Mouse (Mus musculus) thymus, postnatal 36 days (tissue): ENCODE data around the gene 1700003E16Rik.
"Not testable (repeated sequence)": the region's sequence is repeated elsewhere in the genome, so short reads cannot be mapped to it uniquely, and the experiment has no call there.

Source experiments
- DNase-seq, 2 experiments: peaks; one replicate each; pipeline ENCODE4 v3.0.0; 2022; ENCODE audit warnings: mixed read lengths in 2 of 2

Gene 1700003E16Rik

DNA sequence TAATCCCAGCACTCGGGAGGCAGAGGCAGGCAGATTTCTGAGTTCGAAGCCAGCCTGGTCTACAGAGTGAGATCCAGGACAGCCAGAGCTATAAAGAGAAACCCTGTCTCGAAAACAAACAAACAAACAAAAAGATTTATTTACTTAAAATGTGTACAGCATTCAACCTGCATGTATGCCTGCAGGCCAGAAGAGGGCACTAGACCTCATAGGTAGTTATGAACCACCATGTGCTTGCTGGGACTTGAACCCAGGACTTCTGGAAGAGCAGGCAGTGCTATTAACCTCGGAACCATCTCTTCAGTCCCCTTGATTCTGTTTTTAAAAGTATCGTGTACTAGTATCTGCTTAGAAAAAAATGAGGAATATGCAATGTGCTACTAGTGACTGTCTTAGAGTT lies 28.8 kb upstream of the 1700003E16Rik start:
- DNase-seq: no peak

DNA sequence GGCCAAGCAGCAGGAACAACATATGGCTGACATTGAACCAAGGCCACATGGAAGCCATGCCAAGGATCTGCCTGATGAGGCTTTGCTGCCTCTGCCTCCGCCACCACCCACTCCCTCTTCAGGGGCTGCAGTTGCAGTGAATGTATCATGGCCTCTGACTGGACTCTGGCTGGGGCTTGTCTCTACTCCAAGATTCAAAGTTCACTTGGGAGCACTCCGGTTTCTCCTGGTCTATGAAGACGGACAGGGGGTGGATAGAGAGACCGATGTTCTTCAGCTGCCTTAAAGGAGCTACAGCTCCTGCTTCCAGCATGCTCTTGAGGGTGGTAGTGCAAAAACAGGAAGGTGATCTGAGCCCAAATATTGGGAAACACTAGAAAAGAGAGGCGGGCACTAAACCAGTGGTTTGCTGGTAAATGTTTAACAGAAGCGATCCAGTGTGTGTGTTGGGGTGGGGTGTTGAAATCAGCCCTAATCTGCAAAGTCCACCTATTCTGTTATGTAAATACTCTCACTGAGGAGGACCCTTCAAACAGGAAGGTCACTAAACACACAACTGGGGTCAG lies 24.7 kb upstream of the 1700003E16Rik start:
- no peak for DNase-seq

DNA sequence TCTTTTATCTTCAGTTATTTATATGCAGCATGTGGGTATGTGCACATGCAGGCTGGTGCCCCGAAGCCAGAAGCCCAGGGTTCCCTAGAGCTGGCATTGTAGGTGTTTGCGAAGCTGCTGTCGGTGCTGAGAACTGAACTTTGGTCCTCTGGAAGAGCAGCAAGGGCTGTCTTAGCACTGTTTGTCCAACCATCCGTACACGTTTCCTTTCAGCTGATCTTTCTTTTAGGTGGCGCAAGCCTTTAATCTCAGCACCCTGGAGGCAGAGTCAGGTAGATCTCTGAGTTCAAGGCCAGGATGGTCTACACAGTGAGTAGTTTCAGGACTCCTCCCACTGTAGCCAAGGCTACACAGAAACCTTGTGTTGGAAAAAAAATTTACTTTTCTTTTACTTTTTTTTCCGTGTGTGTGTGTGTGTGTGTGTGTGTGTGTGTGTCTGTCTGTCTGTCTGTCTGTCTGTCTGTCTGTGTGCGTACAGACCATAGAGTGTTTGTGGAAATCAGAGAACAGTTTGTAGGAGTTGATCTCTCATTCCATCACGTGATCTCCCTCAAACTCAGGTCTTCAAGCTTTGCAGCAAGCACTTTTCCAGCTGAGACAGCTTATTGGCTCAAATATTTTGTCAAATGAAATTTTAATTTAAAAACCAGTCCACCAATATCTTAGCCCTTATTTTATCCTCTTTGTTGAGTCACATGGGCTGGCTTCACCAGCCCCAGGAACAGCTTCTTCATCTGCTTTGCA lies 23.9 kb upstream of the 1700003E16Rik start:
- DNase-seq: no peak

DNA sequence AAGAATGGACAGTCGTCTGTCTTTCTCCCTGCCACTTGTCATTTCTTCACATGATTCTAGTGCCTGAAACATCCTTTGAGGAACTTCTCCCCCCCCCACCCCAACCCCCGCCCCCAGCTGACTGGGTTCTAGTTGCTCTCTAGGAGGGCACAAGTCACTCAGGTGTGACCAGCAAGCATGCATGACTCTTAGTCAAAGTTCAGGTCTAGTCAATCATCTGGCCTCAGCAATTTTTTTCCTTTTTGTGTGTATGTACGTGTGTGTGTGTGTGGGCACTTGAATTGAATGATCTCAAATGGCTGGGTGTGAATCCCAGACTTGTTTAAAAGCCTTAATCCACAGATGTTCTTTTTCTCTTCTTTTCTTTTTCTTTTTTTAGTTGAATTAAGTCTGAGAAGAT lies 22.0 kb upstream of the 1700003E16Rik start:
- DNase-seq: no peak

DNA sequence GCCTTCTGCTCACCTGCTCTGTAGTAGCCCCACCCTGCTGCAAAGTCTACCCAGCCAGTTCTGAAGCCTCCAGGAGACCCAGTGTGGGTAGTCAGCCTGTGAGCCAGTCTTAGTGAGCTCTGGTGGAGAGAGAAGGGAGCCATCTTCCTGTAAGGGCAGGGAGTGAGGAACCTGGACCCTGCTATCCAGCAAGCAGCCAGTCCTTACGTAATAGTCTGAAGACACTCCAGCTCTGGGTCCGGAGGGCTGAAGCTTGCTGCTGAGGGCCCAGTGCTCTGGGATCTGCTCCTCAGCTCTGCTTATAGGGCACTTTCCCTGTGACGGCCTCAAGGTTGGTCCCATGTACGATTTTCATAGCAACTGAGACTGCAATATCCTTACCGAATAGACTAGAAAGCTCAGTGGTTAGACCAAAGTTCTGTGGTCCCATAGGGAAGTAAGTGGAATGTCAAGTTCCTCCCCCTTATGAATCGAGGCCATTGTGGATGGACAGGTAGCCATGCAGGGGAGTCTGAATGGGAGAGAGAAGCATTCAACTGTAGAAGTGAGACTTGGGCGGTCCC lies 21.2 kb upstream of the 1700003E16Rik start, which contains the start of gene Rtkn:
Rtkn (plus strand) TSS at position 513 of the 563 bp plus-strand sequence.
- no peak for DNase-seq

DNA sequence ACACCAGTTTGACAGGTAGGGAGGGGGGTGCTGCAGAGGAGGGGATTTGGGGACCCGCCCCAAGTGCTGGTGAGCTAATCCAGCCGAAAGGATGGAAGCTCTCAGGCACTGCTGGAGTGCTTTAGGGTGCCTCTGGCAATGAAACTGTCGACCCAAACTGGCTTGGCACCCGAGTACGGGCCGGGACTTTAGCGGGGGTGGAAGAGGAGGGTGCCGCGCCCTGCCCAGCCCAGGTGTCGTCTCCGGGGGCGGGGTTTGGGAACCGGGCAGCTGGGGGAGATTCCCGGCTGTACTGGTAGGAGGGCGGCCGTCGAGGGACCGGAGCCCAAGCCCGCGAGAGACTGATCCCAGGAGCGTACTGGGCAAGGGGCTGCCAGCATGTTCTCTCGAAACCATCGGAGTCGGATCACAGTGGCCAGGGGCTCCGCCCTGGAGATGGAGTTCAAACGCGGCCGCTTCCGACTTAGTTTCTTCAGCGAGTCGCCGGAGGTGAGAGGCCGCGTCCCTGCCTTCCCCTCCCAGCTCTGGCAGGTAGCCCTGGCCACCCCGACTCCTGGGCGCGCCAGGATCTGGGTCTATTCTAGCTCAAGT lies 20.5 kb upstream of the 1700003E16Rik start:
- DNase-seq: peak in 1 of 2 experiments; percentile 26

DNA sequence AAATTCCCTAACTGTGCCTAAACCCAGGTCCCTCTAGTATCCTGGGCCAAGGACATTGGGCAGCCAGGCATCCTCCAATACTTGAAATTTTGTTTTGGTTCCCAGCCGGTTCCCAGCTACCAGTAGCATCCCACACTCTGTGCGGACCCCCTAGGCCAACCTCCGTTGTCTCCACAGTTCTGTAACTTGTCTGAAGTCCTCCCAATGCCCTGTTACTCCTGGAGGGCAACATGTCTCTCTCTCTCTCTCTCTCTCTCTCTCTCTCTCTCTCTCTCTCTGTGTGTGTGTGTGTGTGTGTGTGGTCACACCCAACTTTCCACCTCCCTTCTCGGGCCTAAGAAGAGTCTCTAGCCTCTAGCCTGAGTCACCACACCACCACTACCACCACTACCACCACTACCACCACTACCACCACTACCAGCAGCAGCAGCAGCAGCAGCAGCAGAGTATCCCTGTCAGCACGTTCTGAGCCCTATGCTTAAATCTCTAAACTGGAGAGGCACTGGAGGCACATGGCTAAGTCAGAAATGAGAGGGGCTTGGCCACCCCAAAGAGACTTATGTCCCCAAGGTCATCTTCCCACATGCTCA lies 19.8 kb upstream of the 1700003E16Rik start:
- no peak for DNase-seq

DNA sequence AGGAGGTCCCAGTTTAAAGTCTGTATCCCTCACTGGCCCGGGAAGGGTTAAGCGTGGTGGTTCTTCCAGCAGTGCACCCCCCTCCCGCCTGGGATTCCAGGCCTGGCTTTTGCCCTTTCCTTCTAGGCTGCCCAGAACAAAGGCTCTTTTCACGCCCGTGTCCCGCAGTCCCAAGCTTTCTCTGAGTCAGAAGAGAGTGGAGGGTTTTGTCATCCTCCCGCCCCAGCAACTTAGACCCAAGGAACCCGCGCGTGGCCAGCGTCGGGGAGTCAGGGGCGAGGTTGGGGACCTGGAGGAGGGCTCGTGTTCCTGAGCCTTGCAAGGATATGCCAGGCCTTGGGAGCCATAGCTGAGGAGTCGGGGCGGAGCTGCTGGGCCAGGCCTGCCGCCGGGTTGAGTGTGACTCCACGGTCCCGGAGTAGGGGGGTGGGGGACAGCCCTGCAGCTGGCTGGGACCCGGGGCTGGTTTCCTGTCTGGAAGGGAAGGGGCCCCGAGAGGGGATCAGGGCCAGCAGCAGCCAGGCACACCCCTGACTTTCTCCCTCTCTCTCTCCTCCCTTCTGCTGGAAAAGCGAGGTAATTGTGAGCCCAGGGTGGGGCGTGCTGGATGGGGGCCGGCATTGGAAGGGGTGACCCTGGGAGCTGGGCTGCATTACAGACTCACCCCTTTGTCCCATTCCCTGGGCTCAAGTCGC lies 19.2 kb upstream of the 1700003E16Rik start:
- peak; percentile 49 to 74 for DNase-seq

DNA sequence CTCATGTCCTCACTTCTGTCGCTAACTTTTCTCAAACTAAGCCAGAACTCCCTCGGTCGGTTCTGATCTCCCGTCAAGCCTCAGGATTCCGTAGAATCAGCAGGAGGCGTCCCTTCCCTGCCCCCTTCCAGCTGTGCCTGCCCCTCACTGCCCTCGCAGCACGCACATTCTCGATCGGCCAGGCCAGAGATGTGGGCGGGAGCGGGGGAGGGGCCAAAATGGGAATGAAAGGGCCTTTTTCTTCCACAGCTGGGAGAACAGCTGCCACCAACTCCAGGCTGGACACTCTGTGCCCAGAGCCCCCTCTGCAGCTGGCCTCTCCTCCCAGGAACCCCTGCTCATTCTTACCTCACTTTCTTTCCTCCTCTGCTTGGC lies 18.6 kb upstream of the 1700003E16Rik start:
- DNase-seq: peak in 1 of 2 experiments; percentile 35

DNA sequence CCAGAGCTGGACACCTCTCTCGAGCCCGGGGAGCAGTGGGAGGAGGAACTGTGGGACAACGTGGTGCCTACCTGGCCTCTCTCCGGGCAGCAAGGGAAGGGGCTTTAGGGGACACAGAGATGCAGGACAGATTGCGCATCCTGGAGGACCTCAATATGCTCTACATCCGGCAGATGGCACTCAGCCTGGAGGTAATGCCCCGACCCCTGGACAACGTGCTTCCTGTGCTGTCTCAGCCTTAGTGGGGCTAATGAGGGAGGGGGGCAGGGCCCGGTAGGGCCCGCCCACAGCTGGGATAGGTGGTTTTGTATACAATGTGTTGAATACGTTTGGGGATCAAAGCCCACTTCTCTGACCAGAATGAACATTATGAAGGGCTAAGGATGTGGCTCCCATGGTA lies 18.1 kb upstream of the 1700003E16Rik start:
- peak in 1 of 2 experiments; percentile 41 for DNase-seq

DNA sequence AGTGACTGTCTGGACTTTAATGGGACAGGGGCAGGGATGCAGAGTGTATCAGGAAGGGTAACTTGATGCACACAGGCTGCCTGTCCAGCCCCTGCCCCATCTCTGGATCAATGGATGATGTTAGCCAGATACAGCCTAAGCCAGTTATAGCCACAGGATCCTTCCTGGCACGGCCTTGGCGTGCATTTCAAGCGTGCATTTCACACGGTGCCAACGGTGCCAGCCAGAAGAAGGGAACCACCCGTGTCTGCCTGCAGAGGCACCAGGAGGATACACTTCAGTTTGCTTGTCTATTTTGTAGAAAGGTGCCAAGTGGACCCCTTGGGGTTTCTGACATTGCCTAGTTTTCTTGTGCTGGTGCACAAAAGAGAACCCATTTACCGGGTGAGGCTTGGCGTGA lies 16.2 kb upstream of the 1700003E16Rik start:
- DNase-seq: no peak

DNA sequence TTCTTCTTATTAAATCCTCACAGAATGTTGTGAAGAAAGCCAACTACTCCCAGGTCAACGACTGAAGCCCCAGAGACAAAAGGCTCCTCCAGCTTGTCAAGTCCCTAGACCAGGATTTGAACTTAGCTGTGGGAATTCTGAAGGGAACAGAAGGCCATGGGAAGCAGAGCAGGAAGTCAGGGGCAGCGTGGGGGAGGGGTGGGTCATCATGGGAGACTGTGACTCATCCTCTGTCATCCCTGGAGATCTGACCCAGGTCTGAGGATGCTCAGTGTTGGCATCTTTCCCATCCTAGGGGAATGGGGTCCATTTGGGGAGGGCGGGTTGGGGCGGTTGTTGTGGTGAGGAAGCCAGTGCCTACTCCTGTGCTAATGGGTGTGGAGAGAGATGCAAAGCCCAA lies 14.6 kb upstream of the 1700003E16Rik start:
- no peak for DNase-seq

DNA sequence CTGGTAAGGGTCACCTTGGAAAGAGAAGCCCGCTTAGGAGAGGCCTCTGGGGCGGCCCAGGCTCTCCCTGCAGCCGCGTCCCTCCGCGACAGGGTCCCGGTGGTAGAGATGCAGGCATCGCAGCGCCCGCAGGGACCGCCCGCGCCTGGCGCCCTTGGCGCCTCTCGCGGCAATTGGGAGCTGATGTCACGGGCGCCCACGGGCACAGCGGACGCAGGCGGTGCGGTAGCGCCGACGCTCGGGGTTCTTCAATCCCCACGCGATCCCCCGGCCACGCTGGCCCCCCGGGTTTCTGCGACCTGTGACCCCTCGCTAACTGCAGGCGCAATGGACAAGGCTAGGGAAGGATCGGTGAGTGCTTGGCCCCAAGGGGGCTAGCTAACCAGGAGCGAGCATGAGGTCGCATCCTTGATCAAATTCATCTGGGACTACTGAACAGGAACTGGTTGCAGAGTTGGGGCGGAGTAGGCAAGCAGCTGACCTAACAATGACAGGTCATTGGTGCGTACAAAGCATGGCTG lies 13.9 kb upstream of the 1700003E16Rik start:
- peak in 1 of 2 experiments; percentile 19 for DNase-seq

DNA sequence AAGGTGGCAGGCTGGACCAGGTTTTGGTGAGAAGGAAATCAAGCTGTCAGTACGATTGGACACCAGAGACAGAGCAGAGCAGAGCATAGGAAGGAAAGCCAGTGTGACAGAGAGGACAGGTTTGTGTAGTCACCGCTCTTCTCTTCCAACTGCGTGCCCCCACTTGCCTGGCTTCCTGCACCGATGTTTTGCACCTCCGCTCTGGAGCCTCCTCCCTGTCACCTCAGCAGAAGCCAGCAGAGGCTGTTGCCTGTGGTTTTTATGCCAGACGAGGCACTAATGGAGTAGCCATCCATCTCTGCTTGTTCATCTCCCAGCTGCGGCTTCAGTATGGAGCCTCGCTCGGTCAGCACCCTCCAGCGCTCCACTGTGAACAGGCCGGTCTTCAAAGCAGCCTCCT lies 13.3 kb upstream of the 1700003E16Rik start:
- no peak for DNase-seq

DNA sequence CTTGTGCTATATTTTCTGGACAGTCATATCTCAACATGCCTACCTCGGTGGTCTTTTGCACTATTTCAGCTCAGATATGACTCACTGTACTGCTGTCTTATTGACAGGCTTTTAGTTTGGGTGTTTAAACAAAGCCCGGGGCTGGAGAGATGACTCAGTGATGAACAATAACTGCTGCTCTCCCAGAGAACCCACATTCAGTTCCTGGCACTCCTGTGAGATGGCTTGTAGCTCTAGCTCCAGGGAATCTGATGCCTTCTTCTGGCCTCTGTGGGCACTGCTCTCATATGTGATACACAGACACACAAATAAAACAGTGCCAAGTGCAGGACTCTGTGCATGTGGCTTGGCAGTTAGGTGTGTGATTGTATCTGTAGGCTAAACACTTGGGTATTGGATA lies 11.0 kb upstream of the 1700003E16Rik start:
- no peak for DNase-seq

DNA sequence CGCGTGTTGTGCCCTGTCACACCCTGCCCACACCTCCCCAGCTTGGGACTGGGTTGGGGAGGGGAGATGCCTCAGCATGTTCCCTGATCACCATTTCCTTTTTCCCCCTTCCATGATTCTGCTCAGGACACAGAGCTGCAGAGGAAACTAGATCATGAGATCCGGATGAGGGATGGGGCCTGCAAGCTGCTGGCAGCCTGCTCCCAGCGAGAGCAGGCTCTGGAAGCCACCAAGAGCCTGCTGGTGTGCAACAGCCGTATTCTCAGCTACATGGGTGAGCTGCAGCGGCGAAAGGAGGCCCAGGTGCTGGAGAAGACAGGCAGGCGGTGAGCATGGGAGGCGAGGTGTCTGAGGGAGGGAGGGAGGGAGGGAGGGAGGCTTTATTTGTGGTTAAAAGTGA lies 10.4 kb upstream of the 1700003E16Rik start:
- no peak for DNase-seq

DNA sequence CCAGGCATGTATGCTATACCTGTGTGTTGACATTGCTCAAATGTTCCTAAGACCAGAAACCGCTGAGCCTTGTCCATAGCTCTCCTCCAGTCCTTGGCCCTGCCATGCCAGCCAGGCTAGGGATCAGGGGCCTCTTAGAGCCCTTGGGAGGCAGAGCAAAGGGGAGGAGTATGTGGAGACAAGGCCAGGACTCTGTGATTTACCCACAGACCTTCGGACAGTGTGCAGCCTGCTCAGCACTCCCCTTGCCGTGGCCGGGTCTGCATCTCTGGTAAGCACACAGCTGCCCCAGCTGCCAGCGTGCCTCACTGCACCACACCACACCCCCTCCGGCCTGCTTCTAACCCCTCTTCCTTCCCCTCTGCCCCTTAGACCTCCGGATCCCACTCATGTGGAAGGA lies 8.9 kb upstream of the 1700003E16Rik start:
- DNase-seq: no peak

DNA sequence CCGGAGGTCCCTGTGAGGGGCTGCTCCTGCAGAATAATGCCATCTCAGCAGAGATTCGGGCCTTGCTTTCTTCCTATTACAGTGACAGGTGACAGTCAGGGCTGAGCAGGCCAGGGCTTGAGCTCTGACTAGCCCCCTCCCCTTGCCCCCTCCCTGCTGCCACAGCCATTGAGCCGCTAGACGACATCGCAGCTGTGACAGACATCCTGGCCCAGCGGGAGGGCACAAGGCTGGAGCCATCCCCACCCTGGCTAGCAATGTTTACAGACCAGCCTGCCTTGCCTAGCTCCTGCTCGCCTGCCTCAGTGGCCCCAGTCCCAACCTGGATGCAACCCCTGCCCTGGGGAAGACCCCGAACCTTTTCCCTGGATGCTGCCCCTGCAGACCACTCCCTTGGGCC lies 4.5 kb upstream of the 1700003E16Rik start:
- no peak for DNase-seq

DNA sequence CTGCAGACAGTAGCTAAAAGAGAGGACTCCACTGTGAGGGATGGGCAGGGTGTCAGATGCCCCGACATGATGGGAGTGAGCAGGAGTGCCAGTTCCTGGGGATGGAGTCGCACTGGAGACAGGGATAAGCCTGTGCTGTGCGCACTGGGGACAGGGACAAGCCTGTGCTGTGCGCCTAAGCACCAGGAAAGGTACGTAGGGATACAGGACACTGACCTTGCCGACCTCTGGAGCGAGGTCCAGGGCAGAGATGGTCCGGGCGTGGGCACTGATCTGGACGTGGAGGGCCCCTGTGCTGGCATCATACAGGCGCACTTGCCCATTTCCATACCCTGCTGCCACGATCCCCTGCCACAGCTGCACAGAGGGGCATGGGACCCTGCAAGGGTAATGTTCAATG lies 3.2 kb upstream of the 1700003E16Rik start:
- DNase-seq: no peak

DNA sequence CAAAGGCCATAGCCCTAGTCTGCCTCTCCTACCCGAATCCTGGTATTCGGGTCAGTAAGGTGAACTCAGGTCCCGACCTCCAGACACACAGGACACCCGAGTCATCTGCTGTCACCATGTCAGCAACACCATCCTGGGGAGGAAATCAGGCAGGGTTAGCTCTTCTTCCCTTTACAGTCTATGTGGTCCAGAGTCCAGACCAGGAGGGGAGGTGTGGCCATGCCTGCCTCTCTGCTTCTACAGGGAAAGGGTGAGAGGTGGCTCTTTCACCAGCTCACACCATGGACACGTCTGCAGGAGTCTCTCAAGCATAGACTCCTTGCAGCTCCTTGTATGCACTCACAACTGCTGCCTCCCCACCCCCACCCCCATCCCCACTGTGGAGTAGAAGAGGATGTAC lies 2.7 kb upstream of the 1700003E16Rik start:
- no peak for DNase-seq

DNA sequence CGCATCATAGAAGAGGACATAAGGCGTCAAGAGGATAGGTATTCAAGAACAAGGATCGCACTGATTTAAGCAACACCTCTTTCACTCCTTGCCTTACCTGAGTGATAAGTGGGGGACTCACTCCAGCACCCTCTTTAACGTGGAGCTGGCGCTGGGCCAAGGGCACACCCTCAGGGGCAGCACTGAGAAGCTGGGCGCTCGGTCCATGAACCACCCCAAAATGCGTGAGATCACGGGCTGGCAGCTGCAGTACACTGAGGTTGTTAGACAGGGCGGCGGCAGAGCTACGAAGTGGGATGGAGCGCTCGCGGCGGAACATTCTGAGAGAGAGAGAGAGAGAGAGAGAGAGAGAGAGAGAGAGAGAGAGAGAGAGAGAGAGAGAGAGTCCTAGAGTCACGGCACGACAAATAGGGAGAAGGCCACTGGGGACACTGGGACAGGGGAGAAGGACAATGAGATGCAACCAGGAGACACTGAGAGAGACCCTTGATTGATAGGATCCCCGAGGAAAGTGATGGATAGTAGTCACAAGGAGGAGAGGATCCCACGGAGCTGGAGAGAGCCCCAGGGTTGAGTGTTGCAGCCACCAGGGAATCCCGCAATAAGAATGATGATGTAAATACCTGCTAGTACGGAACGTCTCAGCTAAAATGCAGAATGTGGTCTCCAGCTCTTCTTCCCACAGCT lies 509 bp upstream of the 1700003E16Rik start:
- no peak for DNase-seq

DNA sequence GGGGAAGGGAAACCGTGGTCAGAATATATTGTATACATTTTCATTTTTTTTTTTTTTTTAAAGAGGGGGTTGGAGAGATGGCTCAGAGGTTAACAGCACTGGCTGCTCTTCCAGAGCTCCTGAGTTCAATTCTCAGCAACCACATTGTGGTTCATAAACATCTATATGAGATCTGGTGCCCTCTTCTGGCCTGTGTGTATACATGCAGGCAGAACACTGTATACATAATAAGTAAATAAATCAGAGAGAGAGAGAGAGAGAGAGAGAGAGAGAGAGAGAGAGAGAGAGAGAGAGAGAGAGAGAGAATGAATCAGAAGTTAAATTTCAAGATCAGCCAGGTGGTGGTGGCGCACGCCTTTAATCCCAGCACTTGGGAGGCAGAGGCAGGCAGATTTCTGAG lies 3.3 kb downstream of the 1700003E16Rik start:
- DNase-seq: not testable (repeated sequence)
